Mouse (Mus musculus) forebrain, embryonic 10.5 days (tissue): ENCODE measurements around the gene Trf. TPM values are rescaled to one million over a fixed set of nuclear protein-coding genes. Genes with fewer than 3 reads are reported as not detected.

Experiments
- DNase-seq: peaks from one replicate; pipeline ENCODE4 v3.0.0-alpha.2; 2017; ENCODE audit warnings: low spot score; ENCODE audit errors: extremely low spot score
- H3K27ac ChIP-seq: fragments of 300-500 bp; sonication (generic); 2 replicates; pipeline ENCODE4 v1.5.1; 2016; ENCODE audit warnings: mild to moderate bottlenecking
- H3K27me3 ChIP-seq: fragments of 300-500 bp; sonication (generic); 2 replicates; pipeline ENCODE4 v1.6.1; 2016; ENCODE audit warnings: mild to moderate bottlenecking; ENCODE audit not compliant: poor library complexity, severe bottlenecking
- H3K36me3 ChIP-seq: fragments of 300-500 bp; sonication (generic); replicated peaks from 2 replicates; pipeline ENCODE4 v1.6.1; 2016; ENCODE audit warnings: mild to moderate bottlenecking, moderate library complexity
- H3K4me1 ChIP-seq: fragments of 300-500 bp; sonication (generic); 2 replicates; pipeline ENCODE4 v1.6.1; 2016
- H3K4me3 ChIP-seq: fragments of 300-500 bp; sonication (generic); 2 replicates; pipeline ENCODE4 v1.5.1; 2016; ENCODE audit warnings: mild to moderate bottlenecking, moderate library complexity
- H3K9me3 ChIP-seq: fragments of 300-500 bp; sonication (generic); 2 replicates; pipeline ENCODE4 v1.6.1; 2016; ENCODE audit warnings: mild to moderate bottlenecking, moderate library complexity
- WGBS: fragments of 180-500 bp; shearing (Covaris S2); methylation state at CpG from one replicate; pipeline ENCODE4 v1.1.7; 2016; 5-methylcytosine and 5-hydroxymethylcytosine counted together
- polyA plus RNA-seq: library from polyadenylated mRNA; unstranded; fragments of >200 nt; fragmentation: Nextera tagmentation; extraction: Ambion mirVana; gene quantifications from 2 replicates; pipeline ENCODE4 v1.2.1, GENCODE M21; 2016

Trf gene
- 11.9 and 14.2 TPM in 2 replicates for polyA plus RNA-seq

DNA sequence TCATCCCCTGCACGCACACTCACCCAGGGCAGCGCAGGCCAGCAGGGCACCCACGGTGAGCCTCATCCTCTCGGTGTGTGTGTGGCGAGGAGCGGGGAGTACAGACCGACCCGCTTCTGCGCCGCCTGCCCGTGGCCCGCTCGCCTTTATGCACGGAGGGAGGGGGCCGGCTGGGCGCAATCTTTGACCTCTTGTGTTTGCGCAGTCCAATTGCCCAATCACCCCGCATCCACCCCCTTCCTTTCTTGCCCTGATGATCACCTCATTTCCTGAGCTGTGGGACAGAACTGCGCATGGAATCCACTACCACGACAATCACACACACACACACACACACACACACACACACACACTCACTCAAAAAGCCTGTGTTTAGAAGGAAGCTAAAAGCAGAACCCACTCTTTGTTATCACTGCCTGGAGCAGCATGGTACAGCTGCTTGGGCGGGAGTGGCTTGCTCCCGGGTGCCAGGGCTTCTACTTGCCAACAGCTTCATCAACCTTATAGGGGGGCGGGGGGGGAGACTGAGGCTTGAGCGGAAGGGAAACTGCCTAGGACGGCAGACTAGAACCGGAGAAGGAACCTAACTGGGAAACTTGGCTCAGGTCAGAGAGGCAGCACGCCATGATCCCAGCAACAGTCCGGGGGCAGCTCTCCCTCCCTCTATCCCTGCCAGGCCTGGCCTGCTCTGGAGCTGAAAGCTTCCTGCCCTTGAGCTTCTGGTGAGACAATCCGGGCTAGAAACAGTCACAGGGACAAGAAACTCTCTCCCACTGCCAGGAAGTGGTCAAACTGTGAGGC, at the start of gene Trf, which contains the start of gene Gm20425:
Gene Trf (minus strand): TSS at position 294 of the 801 bp plus-strand sequence.
Gene Gm20425 (minus strand): TSS at position 157 of the 801 bp plus-strand sequence.
- no peaks in the 10 kb centered on the region for H3K27me3 ChIP-seq
- H3K36me3 ChIP-seq: no peaks in the 10 kb centered on the region
- DNase-seq: no peak
- H3K27ac ChIP-seq: peak within 1 kb of the TSS; percentile 79
- WGBS: 61% methylated on average over 28 of the region's 29 CpGs
- H3K4me1 ChIP-seq: peaks cover 16% of the 10 kb centered on the region
- H3K9me3 ChIP-seq: no peaks in the 10 kb centered on the region
- H3K4me3 ChIP-seq: peak within 1 kb of the TSS; percentile 19

DNA sequence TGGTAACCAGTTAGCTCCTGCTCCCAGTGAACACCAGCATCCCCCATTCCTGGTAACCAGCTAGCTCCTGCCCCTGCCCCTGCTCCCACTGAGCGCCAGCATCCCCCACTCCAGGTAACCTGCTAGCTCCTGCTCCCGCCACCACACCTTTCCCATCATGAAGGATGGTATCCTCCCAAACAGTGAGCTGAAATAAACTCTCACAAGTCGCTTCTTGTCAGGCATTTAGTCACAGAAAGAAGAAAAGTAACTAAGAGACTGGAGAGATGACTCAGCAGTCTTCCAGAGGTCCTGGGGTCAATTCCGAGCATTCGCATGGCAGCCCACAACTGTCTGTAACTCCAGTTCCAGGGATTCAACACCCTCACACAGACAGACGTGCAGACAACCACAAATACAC, 46.6 kb upstream of the Trf start:
- 0 out of 2 replicates have a peak, but pooled peaks cover under 1% of the 10 kb centered on the region for H3K4me1 ChIP-seq
- 88% methylated on average over 6 of the region's 6 CpGs for WGBS
- H3K36me3 ChIP-seq: no peaks in the 10 kb centered on the region
- no peak overlapping the region for H3K27ac ChIP-seq
- H3K9me3 ChIP-seq: no peaks in the 10 kb centered on the region
- H3K4me3 ChIP-seq: no peak overlapping the region
- H3K27me3 ChIP-seq: no peaks in the 10 kb centered on the region
- DNase-seq: no peak

DNA sequence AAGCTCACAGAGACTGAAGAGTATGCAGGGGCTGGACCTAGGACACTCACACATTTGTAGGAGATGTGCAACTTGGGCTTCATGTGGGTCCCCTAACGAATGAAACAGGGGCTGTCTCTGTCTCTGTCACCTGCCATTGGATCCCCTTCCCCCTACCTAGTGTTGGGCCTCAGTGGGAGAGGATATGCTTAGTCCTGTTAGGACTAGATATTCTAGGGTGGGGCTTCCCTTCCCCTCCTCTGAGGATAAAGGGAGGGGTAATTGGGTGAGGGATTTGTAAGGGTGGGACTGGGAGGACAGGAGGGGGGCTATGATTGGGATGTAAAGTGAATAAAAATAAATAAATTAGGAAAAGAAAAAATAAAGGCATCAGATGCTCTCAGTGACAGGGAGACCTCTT, 45.4 kb upstream of the Trf start:
- 72% methylated on average over 1 of the region's 1 CpGs for WGBS
- no peaks in the 10 kb centered on the region for H3K27me3 ChIP-seq
- no peak overlapping the region for H3K4me3 ChIP-seq
- H3K36me3 ChIP-seq: no peaks in the 10 kb centered on the region
- no peak for DNase-seq
- H3K9me3 ChIP-seq: no peaks in the 10 kb centered on the region
- H3K27ac ChIP-seq: no peak overlapping the region
- peaks cover 11% of the 10 kb centered on the region for H3K4me1 ChIP-seq

DNA sequence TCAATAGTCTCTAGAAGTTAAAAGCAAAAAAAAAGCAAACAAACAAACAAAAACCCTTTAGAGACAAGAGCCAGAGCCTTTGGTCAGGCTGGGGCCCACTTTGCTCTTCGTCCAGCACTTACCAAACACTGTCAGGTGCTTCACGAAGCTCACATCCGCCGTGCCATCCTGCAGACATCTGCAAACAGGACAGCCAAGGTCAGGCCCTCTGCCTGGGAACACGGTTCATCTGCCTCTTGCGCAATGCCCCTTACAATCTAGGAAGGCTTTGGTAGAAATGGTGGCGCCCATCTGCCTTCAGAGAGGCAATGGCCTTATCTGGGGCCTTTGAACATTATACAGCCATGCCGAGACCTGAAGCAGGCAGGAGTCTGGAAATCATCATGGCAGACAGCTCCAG, 44.6 kb upstream of the Trf start:
- Histone ChIP-seq H3K27me3 (no peaks in the 10 kb centered on the region), H3K4me3 (no peak overlapping the region), H3K27ac (no peak overlapping the region), H3K36me3 (no peaks in the 10 kb centered on the region), H3K9me3 (no peaks in the 10 kb centered on the region), H3K4me1 (peaks cover 11% of the 10 kb centered on the region)
- no peak for DNase-seq
- WGBS: 94% methylated on average over 8 of the region's 8 CpGs

DNA sequence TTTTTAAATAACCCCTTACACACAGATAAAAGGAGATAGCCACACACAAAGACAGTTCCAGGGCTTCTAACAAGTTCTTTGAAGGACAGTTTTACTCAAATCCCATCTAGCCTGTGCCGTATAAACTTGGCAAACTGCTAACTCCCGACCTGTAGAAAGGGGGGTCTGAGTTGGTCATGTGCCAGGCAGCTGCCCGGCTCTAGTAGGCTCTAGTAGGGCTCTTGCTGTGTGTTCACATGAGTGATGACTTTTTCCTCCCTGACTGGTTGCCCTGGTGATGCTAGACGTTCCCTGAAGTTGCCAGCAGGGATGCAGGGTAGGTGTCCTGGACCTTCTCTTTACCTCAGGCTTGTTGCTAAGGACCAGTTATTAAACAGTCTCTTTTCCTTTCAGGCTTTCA, 40.9 kb upstream of the Trf start:
- 64% methylated on average over 4 of the region's 4 CpGs for WGBS
- Histone ChIP-seq H3K9me3 (no peaks in the 10 kb centered on the region), H3K4me3 (no peak overlapping the region), H3K27me3 (no peaks in the 10 kb centered on the region), H3K27ac (no peak overlapping the region), H3K4me1 (peaks cover 11% of the 10 kb centered on the region), H3K36me3 (no peaks in the 10 kb centered on the region)
- DNase-seq: no peak

DNA sequence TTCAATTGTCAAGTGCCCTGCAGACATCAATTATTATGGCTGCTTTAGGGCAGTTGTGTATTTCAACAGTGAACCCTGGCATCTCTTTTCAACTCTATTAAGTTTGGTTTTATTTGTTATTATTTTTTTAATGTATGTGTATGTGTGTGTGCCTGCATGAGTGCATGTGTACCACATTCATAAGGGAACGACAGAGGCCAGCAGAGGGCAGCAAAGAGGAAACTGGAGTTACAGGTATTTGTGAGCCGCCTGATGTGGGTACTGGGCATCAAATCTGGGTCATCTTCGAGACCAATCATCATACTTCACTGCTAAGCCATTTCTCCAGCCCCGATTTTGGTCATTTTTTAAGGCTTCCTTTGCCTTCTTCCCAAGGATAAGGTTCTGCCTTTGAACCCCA, 35.5 kb upstream of the Trf start:
- no peak overlapping the region for H3K4me3 ChIP-seq
- 95% methylated on average over 4 of the region's 4 CpGs for WGBS

DNA sequence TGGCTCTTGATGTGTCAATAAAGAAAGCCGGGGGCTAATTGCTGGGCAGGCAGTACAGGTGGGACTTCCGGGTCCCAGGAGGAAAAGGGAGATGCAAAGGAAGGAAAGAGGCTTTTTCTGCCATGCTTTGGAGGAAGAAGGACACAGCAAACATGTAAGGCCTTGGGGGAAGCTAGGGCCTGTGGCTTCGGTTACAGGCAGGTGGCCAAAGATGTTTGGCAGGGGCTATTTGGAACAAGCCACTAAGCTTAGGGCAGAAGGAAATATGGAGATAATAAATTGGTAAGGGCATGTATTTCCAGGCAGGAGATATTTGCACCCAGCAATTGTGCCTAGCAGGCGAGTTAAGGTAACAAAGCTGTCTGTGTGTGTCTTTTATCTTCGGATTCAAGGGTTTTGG, 22.7 kb upstream of the Trf start:
- H3K9me3 ChIP-seq: 0 out of 2 replicates have a peak, but pooled peaks cover 3% of the 10 kb centered on the region
- 90% methylated on average over 5 of the region's 5 CpGs for WGBS
- no peak for DNase-seq
- H3K27ac ChIP-seq: no peak overlapping the region
- H3K4me1 ChIP-seq: no peaks in the 10 kb centered on the region
- H3K4me3 ChIP-seq: no peak overlapping the region
- no peaks in the 10 kb centered on the region for H3K36me3 ChIP-seq
- no peaks in the 10 kb centered on the region for H3K27me3 ChIP-seq

More for the DNA sequence above, 35.5 kb upstream of the Trf start:
- Histone ChIP-seq H3K27me3 (no peaks in the 10 kb centered on the region), H3K9me3 (no peaks in the 10 kb centered on the region), H3K4me1 (no peaks in the 10 kb centered on the region), H3K36me3 (no peaks in the 10 kb centered on the region), H3K27ac (no peak overlapping the region)
- no peak for DNase-seq

DNA sequence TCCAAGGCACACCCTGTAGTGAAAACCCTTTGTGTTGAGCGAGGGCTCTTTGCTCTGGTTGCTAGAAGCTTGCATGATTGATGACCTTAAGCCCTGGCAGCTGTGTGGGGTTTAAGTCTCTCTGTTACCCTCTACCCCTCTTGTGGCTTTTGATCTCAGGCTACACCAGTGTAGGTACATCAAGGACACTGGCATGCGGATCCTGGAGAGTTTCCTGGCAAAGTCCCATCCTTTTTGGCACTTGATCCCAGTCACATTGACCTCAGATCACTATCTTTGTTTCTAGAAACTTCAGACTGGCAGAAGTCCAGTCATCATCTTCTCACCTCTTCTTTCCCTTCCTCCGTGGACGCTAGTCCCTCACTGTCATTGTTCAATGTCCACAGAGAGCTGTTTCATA, 18.4 kb upstream of the Trf start:
- 73% methylated on average over 4 of the region's 4 CpGs for WGBS
- H3K9me3 ChIP-seq: 0 out of 2 replicates have a peak, but pooled peaks cover 2% of the 10 kb centered on the region
- no peaks in the 10 kb centered on the region for H3K36me3 ChIP-seq
- no peak overlapping the region for H3K4me3 ChIP-seq
- no peaks in the 10 kb centered on the region for H3K4me1 ChIP-seq
- no peaks in the 10 kb centered on the region for H3K27me3 ChIP-seq
- H3K27ac ChIP-seq: no peak overlapping the region
- no peak for DNase-seq

DNA sequence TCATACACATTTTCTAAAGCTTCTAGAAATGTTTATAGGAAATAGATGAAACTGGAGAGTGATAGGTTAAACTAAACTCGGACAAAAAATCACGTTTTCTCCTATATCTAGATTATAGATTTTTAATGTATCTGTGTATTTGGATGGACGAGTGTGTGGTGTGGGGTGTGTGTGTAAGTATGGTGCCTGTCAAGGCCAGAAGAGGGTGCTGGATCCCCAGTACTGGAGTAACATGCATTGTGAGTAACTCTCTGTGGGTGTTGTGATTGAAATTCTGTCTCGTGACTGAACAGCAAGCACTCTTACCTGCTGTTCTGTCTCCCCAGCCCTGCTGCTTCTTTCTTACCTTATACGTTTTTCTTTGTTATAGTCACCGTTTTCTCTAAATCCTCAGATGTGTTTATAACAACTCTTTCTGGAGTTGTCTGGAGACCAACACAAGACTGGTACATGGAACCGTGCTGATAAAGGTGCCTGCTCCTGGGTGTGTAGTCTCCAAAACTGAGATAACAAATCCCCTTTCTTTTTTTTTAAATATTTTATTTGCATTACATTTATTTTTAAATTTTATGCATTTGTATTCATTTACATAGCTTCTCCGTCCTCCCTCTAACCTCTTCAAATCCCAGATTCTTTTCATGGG, 16.4 kb upstream of the Trf start:
- no peak for DNase-seq
- Histone ChIP-seq H3K27me3 (no peaks in the 10 kb centered on the region), H3K36me3 (no peaks in the 10 kb centered on the region), H3K9me3 (no peaks in the 10 kb centered on the region), H3K4me1 (no peaks in the 10 kb centered on the region), H3K4me3 (no peak overlapping the region), H3K27ac (no peak overlapping the region)
- WGBS: 87% methylated on average over 8 of the region's 8 CpGs

DNA sequence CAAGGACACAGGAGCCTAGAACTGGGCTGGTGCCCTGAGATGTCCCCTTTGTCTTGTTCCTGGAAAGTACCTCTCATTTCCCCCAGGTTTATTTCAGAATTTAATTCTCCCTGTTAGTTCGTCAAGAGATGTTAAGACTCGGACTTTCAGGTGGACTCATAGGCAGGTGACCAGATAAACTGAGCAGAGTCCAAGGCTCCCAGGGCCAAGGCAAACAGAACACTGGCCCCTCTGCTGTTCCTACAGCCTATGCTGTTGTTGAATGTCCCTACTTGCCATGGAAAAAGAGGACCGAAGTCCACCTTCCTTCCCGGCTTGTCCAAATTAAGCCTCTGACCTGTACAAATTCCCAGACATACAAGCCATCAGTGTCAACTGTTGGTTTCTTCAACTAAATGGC, 13.4 kb upstream of the Trf start:
- Histone ChIP-seq H3K36me3 (no peaks in the 10 kb centered on the region), H3K4me1 (no peaks in the 10 kb centered on the region), H3K9me3 (no peaks in the 10 kb centered on the region), H3K4me3 (no peak overlapping the region), H3K27ac (no peak overlapping the region), H3K27me3 (no peaks in the 10 kb centered on the region)
- 94% methylated on average over 4 of the region's 4 CpGs for WGBS
- no peak for DNase-seq

DNA sequence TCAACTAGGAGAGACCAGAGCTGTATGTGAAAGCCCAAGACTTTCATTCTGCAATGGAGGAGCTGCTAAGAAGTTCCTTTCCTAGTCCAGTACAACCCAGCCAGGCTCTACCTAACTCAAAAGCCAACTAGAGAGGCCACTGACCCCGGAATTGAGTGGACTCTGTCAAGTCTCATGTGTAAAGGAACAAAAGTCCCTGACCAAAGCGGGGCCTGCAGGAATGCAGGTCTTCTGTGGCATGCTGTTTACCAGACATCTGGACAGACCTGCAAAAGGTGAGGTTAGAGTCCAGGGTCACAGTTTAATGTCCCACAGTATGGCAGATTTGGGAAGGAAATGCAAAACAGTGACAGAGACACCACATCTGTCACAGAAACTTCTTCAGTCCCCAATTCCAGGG, 11.0 kb upstream of the Trf start:
- no peaks in the 10 kb centered on the region for H3K36me3 ChIP-seq
- no peaks in the 10 kb centered on the region for H3K27me3 ChIP-seq
- no peaks in the 10 kb centered on the region for H3K4me1 ChIP-seq
- H3K27ac ChIP-seq: no peak overlapping the region
- H3K4me3 ChIP-seq: no peak overlapping the region
- no peaks in the 10 kb centered on the region for H3K9me3 ChIP-seq
- 82% methylated on average over 2 of the region's 2 CpGs for WGBS
- DNase-seq: no peak

DNA sequence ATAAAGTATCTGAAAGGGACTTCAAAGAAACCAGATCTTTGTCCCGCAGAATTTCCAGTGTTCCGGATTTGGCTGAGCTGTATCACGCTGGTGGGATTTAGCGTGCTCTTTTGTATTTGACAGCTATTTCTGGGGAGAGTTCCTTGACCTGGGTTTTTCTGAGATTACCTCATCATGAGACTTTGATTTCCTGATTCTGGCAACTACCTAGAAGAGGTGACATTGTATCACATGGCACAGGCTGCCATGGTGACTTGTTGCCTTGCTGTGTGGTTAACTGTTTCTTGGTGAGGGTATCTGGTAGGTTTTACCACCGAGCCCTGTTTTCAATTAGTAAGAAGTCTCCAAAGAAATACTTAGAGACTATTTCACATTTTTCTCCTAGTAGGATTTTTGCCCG, 9.2 kb upstream of the Trf start:
- no peak overlapping the region for H3K4me3 ChIP-seq
- peaks cover 5% of the 10 kb centered on the region for H3K4me1 ChIP-seq
- no peaks in the 10 kb centered on the region for H3K27me3 ChIP-seq
- H3K36me3 ChIP-seq: no peaks in the 10 kb centered on the region
- no peaks in the 10 kb centered on the region for H3K9me3 ChIP-seq
- H3K27ac ChIP-seq: no peak overlapping the region
- no peak for DNase-seq
- 93% methylated on average over 6 of the region's 6 CpGs for WGBS

DNA sequence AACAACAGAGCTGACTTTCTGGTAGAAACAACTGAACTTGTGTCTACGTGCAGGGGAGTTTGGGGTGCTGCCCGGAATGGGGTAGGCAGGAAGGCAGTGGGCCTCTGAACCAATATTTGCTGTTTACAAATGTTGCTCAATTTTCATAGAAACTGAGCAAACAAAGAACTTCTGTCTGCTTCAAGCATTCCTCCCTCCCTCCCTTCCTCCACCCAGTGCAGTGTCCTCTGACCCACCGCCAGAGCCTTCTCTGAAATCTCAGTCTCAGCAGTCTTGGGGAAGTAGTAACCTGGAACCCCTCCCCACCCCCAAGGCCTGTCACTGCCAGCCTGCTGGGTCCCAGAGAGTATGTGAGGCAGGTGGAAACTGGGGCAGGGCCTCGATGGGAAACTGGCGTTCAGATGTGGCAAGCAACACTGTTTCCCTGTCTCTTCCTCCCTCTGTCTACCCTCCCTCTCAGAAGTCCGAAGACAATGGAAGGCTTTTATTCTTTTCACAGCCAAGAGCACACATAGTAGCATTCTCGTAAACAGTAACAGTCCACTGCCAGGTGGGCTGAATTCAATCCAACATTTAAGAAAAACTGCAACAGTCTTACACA, 4.4 kb upstream of the Trf start:
- 68% methylated on average over 7 of the region's 7 CpGs for WGBS
- Histone ChIP-seq H3K36me3 (no peaks in the 10 kb centered on the region), H3K4me1 (peaks cover 16% of the 10 kb centered on the region), H3K27ac (0 out of 2 replicates have a peak overlapping the region, but pooled peaks have one; percentile 40), H3K27me3 (no peaks in the 10 kb centered on the region), H3K9me3 (no peaks in the 10 kb centered on the region), H3K4me3 (no peak overlapping the region)
- DNase-seq: no peak
